Mouse (Mus musculus): ENCODE measurements at regions not wholly inside any gene's neighbourhood (a gene's known extent, or its start where the extent isn't known, plus 50 kb on each side); places are given as distances from the start of the nearest gene placed in this dataset.

- Histone ChIP-seq H3K27me3 (ENCODE audit: insufficient read depth, low read length) (0 out of 2 replicates have a peak, but pooled peaks cover 2% of the 10 kb centered on the region), H3K27ac (ENCODE audit: low read depth) (no peak overlapping the region), H3K9ac (replicated peaks) (no peak overlapping the region), H3K4me2 (ENCODE audit: low read depth, low read length) (no peak overlapping the region), H3K4me1 (ENCODE audit: insufficient read depth) (no peaks in the 10 kb centered on the region), H3K9me3 (ENCODE audit: low read length) (no peaks in the 10 kb centered on the region), H3K36me3 (replicated peaks; ENCODE audit: insufficient read depth, low read length) (no peaks in the 10 kb centered on the region), H3K4me3 (ENCODE audit: low read depth, low read length) (no peak overlapping the region)
- ATAC-seq (no peak), DNase-seq (peak; percentile 21)
- TF ChIP-seq CTCF (IDR thresholded peaks at IDR 0.05; ENCODE audit: low read depth) (no peak), EP300 (IDR thresholded peaks at IDR 0.05; ENCODE audit: low read depth) (no peak)
- 24% methylated on average over 13 of the region's 13 CpGs for WGBS (ENCODE audit: insufficient replicate concordance)
Observed at GRCm38 (mm10) chr17:84844950-84845349, 54.4 kb upstream of the Lrpprc start.

GRCm38 (mm10) chr17:84846141-84846540, 55.6 kb upstream of the Lrpprc start:
- Histone ChIP-seq H3K9ac (replicated peaks) (no peak overlapping the region), H3K4me3 (ENCODE audit: low read depth, low read length) (no peak overlapping the region), H3K27me3 (ENCODE audit: insufficient read depth, low read length) (0 out of 2 replicates have a peak, but pooled peaks cover 2% of the 10 kb centered on the region), H3K4me1 (ENCODE audit: insufficient read depth) (no peaks in the 10 kb centered on the region), H3K9me3 (ENCODE audit: low read length) (no peaks in the 10 kb centered on the region), H3K4me2 (ENCODE audit: low read depth, low read length) (no peak overlapping the region), H3K36me3 (replicated peaks; ENCODE audit: insufficient read depth, low read length) (no peaks in the 10 kb centered on the region), H3K27ac (ENCODE audit: low read depth) (no peak overlapping the region)
- 78% methylated on average over 9 of the region's 9 CpGs for WGBS (ENCODE audit: insufficient replicate concordance)
- ATAC-seq (no peak), DNase-seq (no peak)
- TF ChIP-seq CTCF (IDR thresholded peaks at IDR 0.05; ENCODE audit: low read depth) (no peak), EP300 (IDR thresholded peaks at IDR 0.05; ENCODE audit: low read depth) (no peak)

- H3K36me3 ChIP-seq (replicated peaks; ENCODE audit: insufficient read depth, low read length): no peaks in the 10 kb centered on the region
- H3K27me3 ChIP-seq (ENCODE audit: insufficient read depth, low read length): 0 out of 2 replicates have a peak, but pooled peaks cover 2% of the 10 kb centered on the region
- DNase-seq: no peak
- no peak overlapping the region for H3K4me3 ChIP-seq (ENCODE audit: low read depth, low read length)
- 69% methylated on average over 14 of the region's 14 CpGs for WGBS (ENCODE audit: insufficient replicate concordance)
- H3K4me1 ChIP-seq (ENCODE audit: insufficient read depth): no peaks in the 10 kb centered on the region
- H3K9me3 ChIP-seq (ENCODE audit: low read length): no peaks in the 10 kb centered on the region
- H3K27ac ChIP-seq (ENCODE audit: low read depth): no peak overlapping the region
- no peak for TF ChIP-seq CTCF (IDR thresholded peaks at IDR 0.05; ENCODE audit: low read depth)
- no peak for TF ChIP-seq EP300 (IDR thresholded peaks at IDR 0.05; ENCODE audit: low read depth)
- H3K4me2 ChIP-seq (ENCODE audit: low read depth, low read length): no peak overlapping the region
- H3K9ac ChIP-seq (replicated peaks): no peak overlapping the region
- no peak for ATAC-seq
Observed at GRCm38 (mm10) chr17:84848385-84849030, 57.9 kb upstream of the Lrpprc start.

GRCm38 (mm10) chr17:84849031-84849405, 58.4 kb upstream of the Lrpprc start:
- Histone ChIP-seq H3K27me3 (ENCODE audit: insufficient read depth, low read length) (0 out of 2 replicates have a peak, but pooled peaks cover 2% of the 10 kb centered on the region), H3K9me3 (ENCODE audit: low read length) (no peaks in the 10 kb centered on the region)
- 68% methylated on average over 6 of the region's 6 CpGs for WGBS (ENCODE audit: insufficient replicate concordance)

GRCm38 (mm10) chr17:84850464-84850863, 59.9 kb upstream of the Lrpprc start:
- H3K4me1 ChIP-seq (ENCODE audit: insufficient read depth): 0 out of 2 replicates have a peak, but pooled peaks cover 2% of the 10 kb centered on the region
- H3K27ac ChIP-seq (ENCODE audit: low read depth): no peak overlapping the region
- no peaks in the 10 kb centered on the region for H3K9me3 ChIP-seq (ENCODE audit: low read length)
- no peaks in the 10 kb centered on the region for H3K27me3 ChIP-seq (ENCODE audit: insufficient read depth, low read length)
- no peak overlapping the region for H3K9ac ChIP-seq (replicated peaks)
- H3K4me3 ChIP-seq (ENCODE audit: low read depth, low read length): no peak overlapping the region
- DNase-seq (no peak), ATAC-seq (no peak)
- 38% methylated on average over 5 of the region's 5 CpGs for WGBS (ENCODE audit: insufficient replicate concordance)
- H3K36me3 ChIP-seq (replicated peaks; ENCODE audit: insufficient read depth, low read length): no peaks in the 10 kb centered on the region
- H3K4me2 ChIP-seq (ENCODE audit: low read depth, low read length): no peak overlapping the region
- TF ChIP-seq CTCF (IDR thresholded peaks at IDR 0.05; ENCODE audit: low read depth) (no peak), EP300 (IDR thresholded peaks at IDR 0.05; ENCODE audit: low read depth) (no peak)

More at GRCm38 (mm10) chr17:84849031-84849405, 58.4 kb upstream of the Lrpprc start:
- no peak for TF ChIP-seq EP300 (IDR thresholded peaks at IDR 0.05; ENCODE audit: low read depth)
- TF ChIP-seq CTCF (IDR thresholded peaks at IDR 0.05; ENCODE audit: low read depth): no peak
- Histone ChIP-seq H3K9ac (replicated peaks) (no peak overlapping the region), H3K27ac (ENCODE audit: low read depth) (no peak overlapping the region), H3K4me2 (ENCODE audit: low read depth, low read length) (no peak overlapping the region), H3K36me3 (replicated peaks; ENCODE audit: insufficient read depth, low read length) (no peaks in the 10 kb centered on the region), H3K4me3 (ENCODE audit: low read depth, low read length) (no peak overlapping the region), H3K4me1 (ENCODE audit: insufficient read depth) (no peaks in the 10 kb centered on the region)
- no peak for ATAC-seq
- DNase-seq: no peak

- H3K36me3 ChIP-seq (replicated peaks; ENCODE audit: insufficient read depth, low read length): no peaks in the 10 kb centered on the region
- 69% methylated on average over 5 of the region's 5 CpGs for WGBS (ENCODE audit: insufficient replicate concordance)
- no peak for ATAC-seq
- no peaks in the 10 kb centered on the region for H3K9me3 ChIP-seq (ENCODE audit: low read length)
- TF ChIP-seq EP300 (IDR thresholded peaks at IDR 0.05; ENCODE audit: low read depth) (no peak), CTCF (IDR thresholded peaks at IDR 0.05; ENCODE audit: low read depth) (no peak)
- H3K4me3 ChIP-seq (ENCODE audit: low read depth, low read length): no peak overlapping the region
- H3K4me2 ChIP-seq (ENCODE audit: low read depth, low read length): no peak overlapping the region
- H3K27ac ChIP-seq (ENCODE audit: low read depth): no peak overlapping the region
- H3K9ac ChIP-seq (replicated peaks): no peak overlapping the region
- no peaks in the 10 kb centered on the region for H3K27me3 ChIP-seq (ENCODE audit: insufficient read depth, low read length)
- no peak for DNase-seq
- peaks cover 4% of the 10 kb centered on the region; the same call in 1 of the 2 replicates for H3K4me1 ChIP-seq (ENCODE audit: insufficient read depth)
Observed at GRCm38 (mm10) chr17:84850893-84851292, 60.3 kb upstream of the Lrpprc start.
